Mouse (Mus musculus) MEL (cell line): Measurements from ENCODE around the gene Arhgap24.

Experiments
- MAFK ChIP-seq: IDR thresholded peaks from 2 replicates; pipeline ENCODE4 v1.6.1; 2011; ENCODE audit warnings: low read depth, mild to moderate bottlenecking, low read length, improper control_type of control experiment, borderline replicate concordance
- POLR2A ChIP-seq, 2 experiments: IDR thresholded peaks; 2 replicates each; pipeline ENCODE4 v1.6.1; 2011 to 2012; ENCODE audit warnings: low read length in 2 of 2, mild to moderate bottlenecking in 2 of 2, control low read depth in 1 of 2, improper control_type of control experiment in 1 of 2, low read depth in 1 of 2, moderate library complexity in 1 of 2; ENCODE audit not compliant: control insufficient read depth in 1 of 2, insufficient read depth in 1 of 2, poor library complexity in 1 of 2

- no peak for TF ChIP-seq MAFK
- no peak for TF ChIP-seq POLR2A (IDR thresholded peaks at IDR 0.05; ENCODE audit: control insufficient read depth in 1 of 2, insufficient read depth in 1 of 2, low read depth in 1 of 2, low read length in 2 of 2, poor library complexity in 1 of 2)
Observed at GRCm38 (mm10) chr5:102670731-102671345, 189.6 kb downstream of the Arhgap24 start.
